Mouse (Mus musculus) brain, embryonic 14.5 days (tissue): ENCODE data around the gene Lrrc8c.

Experiments used
- CTCF ChIP-seq: fragments of 200-500 bp; IDR thresholded peaks from 2 replicates; pipeline ENCODE4 v1.5.1; 2012; ENCODE audit warnings: inconsistent platforms, mild to moderate bottlenecking, moderate library complexity, borderline replicate concordance; ENCODE audit not compliant: insufficient read depth, insufficient read length; ENCODE audit errors: extremely low read depth
- POLR2A ChIP-seq: fragments of 200-500 bp; IDR thresholded peaks from 2 replicates; pipeline ENCODE4 v1.6.1; 2012; ENCODE audit warnings: mild to moderate bottlenecking, inconsistent platforms, borderline replicate concordance; ENCODE audit not compliant: poor library complexity, insufficient read depth, insufficient read length, severe bottlenecking; ENCODE audit errors: extremely low read depth

GRCm38 (mm10) chr5:105618510-105618909 lies 99.3 kb downstream of the Lrrc8c start:
- no peak for TF ChIP-seq POLR2A
- TF ChIP-seq CTCF: no peak
